Mouse (Mus musculus): ENCODE measurements around the gene Fam213a.

DNA sequence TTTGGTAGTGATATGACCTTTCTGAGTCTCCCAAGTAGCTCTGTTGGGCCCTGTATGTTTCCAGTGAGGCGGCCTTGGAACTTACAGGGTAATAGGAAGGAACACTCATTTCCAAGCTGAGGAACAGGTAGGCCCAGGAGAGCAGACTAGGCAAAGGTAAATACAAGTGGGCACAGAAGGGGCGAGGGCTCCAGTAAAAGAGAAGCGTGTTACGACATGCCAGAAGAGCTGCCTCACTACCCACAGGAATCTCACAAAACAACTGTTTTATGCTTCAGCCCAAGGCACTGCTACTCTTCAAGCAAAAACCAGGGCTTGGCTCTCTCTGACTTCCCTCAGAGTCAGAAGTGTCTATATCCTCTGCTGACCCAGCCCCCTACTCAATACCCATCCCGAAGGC lies 65.1 kb downstream of the Fam213a start:
- TF ChIP-seq CTCF (IDR thresholded peaks at IDR 0.05; ENCODE audit: borderline replicate concordance, control insufficient read depth, extremely low read depth, insufficient read depth, low read length, poor library complexity), result no peak
- TF ChIP-seq POLR2A (IDR thresholded peaks at IDR 0.05; ENCODE audit: control insufficient read depth, extremely low read depth, insufficient read depth, low read length, poor library complexity), result no peak
